Mouse (Mus musculus) spleen, adult 2 months (tissue): ENCODE data around the gene Amz2.

Experiments
- CTCF ChIP-seq: fragments of 200-500 bp; IDR thresholded peaks from 2 replicates; pipeline ENCODE4 v1.5.1; 2011; ENCODE audit warnings: mild to moderate bottlenecking, inconsistent platforms; ENCODE audit not compliant: insufficient read depth, insufficient read length, insufficient replicate concordance; ENCODE audit errors: extremely low read depth
- POLR2A ChIP-seq: fragments of 200-500 bp; IDR thresholded peaks from 2 replicates; pipeline ENCODE4 v1.6.1; 2011; ENCODE audit warnings: low read depth, low read length, inconsistent platforms

DNA sequence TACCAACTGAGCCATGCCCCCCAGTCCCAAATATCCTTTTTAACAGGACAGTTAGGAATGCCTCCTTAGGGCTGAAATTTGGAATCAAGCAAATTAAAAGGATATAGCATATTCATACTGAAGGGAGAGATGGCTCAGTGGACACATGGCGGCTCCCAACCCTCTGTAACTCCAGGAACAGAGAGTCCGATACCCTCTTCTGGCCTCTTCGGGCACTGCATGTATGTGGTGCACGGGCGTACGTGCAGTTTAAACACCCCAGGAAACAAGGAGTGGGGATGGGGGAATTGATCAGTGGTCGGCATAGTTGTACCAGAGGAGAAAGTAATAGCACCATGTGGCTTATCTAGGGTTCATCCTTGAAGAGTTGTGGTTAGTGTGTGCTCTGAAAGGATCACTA lies 18.9 kb downstream of the Amz2 start:
- peak; percentile 16; the same call in 1 of the 2 replicates for TF ChIP-seq CTCF
- no peak for TF ChIP-seq POLR2A
